Mouse (Mus musculus) kidney, postnatal 10 days (tissue): ENCODE measurements around the gene Ick.

Experiments used
- DNase-seq: peaks from one replicate; pipeline ENCODE4 v3.0.0; 2021; ENCODE audit warnings: mixed read lengths

Ick gene

DNA sequence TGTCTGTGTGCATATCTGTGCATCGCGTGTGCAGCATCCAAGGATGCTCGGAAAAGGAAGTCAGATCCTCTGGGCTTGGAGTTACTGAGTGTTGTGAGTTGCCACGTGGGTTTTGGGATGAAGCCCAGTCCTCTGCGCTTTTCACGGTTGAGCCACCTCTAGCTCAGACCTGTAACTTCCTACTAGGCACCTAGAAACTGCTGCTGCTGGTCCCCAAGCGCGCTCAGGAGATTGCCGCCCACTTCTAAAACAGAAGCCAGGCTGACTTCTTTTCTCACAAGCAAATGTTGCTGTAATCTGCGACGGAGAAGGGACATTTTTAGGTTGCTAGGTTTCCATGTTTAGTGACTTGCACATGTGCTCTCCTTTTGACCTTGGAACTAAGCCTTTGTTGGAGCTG, 86.0 kb downstream of the Ick start:
- DNase-seq = no peak

DNA sequence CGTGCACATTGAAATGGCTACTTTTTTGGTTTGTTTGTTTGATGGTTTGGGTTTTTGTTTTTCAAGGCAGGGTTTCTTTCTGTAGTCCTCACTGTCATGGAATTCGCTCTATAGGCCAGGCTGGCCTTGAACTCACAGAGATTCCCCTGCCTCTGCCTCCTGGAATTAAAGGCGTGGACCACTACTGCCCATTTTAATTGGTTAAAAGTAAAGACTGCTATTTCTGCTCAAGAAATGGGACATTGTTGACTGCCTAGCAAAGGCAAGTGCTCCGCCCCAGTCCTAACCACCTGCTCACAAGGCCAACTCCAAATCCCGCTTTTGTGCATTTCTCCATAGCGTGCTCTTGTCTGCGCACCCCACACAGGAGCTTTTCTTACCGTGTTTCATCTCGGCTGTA, 88.8 kb downstream of the Ick start:
- DNase-seq = no peak

DNA sequence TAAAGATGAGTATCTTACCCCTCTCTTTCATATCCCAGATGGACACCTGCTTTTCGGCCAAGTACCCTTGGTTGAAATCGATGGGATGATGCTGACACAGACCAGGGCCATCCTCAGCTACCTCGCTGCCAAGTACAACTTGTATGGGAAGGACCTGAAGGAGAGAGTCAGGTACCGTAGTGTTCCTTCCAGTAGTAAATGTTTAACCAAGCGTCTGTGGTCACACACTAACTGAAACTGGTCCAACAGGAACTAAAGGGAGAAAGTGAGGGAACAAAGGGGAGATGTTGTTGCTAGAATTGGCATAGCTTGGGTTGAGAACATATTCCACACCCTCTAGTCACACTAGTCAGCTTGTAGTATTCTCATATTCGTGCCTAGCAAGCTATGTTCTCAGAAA, 95.2 kb downstream of the Ick start:
- no peak for DNase-seq

DNA sequence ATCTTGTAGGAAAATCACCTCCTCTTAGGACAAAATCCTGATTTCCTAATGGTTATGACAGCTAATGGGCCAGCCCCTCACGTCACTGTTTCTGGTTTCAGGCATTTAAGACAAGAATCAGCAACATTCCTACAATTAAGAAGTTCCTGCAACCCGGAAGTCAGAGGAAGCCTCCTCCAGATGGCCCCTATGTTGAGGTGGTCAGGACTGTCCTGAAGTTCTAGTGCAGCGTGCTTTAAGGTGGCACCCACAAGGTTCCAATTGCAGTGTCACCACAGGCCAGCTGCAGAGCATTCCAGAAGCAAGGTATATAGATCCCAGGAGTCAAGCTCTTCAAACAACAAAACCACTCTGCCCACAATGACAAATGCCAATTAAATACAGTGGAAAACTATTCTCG, 100.0 kb downstream of the Ick start:
- DNase-seq = no peak

DNA sequence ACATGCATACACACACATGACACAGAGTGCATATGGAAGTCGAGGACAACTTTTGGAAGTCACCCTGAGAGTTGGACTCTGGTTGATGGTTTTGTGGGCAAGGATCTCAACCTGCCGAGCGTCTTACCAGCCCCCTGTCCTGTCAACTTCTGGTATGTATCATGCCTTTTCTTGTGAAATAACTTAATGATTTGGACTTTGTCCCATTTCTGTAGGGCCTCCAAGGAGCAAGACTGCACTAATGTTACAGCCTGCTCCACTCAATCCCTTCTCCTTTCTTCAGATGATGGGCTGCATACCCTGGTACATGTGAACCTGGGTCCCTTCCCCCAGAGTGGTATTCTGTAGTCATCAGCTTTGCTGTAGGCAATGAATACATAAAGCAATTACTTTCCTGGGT, 101.1 kb downstream of the Ick start:
- no peak for DNase-seq

DNA sequence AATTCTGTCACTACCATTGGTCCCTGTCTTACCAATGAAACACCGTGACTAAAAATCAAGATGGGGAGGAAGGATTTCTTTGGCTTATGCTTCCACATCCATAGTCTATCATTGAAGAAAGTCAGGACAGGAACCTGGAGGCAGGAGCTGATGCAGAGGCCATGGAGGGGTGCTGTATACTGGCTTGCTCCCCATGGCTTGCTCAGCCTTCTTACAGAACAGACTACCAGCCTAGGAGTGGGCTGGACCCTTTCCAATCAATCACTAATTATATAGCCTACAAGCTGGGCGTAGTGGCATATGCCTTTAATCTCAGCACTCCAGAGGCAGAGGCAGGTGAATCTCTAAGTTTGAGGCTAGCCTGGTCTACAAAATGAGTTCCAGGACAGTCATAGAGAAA, 101.8 kb downstream of the Ick start:
- DNase-seq = no peak

DNA sequence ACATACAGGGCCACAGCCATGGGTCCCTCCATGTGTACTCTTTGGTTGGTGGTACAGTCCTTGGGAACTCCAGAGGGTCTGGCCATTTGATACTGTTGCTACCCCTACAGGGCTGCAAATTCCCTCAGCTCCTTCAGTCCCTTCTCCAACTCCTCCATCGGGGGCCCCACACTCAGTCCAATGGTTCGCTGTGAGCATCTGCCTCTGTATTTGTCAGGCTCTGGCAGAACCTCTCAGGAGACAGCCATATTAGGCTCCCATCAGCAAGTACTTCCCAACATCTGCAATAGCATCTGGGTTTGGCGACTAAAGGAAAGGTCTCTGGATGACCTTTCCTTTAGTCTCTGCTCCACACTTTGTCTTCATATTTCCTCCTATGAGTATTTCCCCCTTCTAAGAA, 102.5 kb downstream of the Ick start:
- no peak for DNase-seq

DNA sequence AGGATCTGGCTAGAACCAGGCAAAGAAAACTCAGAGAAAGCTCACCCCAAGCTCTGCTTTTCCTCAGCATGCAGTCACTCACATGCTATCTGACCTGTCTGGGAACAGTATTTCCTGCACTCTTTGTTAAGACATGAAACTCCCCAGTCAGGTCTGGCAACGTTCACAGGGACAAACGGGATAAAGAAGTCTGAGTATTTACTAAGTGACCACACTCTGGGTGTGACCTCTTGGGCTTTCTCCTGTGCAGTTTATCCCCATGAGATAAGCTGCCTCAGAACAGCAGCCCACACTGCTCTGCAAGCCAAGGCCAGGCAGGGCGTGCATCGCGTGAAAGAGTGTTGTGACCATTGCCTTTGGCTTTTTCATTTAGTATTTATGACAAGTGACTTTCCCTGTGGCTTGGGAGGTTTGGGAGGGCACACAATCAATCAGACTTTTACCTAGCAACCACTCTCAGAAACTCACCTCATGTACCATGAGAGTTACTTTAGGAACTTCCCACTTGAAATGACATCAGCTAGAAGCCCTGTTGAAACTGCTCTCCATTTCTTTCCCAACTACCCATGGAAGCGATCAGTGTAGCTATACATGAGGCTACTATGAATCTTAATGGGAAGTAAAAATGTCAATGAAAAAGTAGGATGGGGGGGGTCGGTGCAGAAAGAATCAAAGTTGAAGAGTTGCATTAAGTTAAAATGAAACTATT, 103.5 kb downstream of the Ick start:
- DNase-seq = no peak

DNA sequence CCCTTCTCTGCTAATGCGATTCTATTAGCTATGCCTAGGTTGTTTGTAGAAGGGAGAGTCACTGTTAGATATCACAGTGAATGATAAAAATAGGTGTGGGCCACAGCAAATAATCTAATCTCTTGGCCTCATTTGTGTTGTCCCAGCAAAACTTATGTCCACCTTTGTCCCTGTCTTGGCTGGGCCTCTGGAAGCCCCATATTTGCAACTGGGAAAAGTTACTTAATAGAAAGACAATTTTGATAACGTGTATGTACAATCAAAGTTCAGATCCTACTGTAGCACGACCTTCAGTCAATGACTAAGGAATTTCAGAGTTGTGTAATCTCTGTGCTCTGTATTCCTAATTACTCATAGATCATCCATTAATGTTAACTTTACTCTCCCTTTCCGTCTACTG, 108.1 kb downstream of the Ick start:
- no peak for DNase-seq
